Mouse (Mus musculus): Measurements from ENCODE around the gene Smok2b. TPM values are rescaled to one million over a fixed set of nuclear protein-coding genes. Genes with fewer than 3 reads are reported as not detected.
"Not testable (repeated sequence)": the region's sequence is repeated elsewhere in the genome, so short reads cannot be mapped to it uniquely, and the experiment has no call there.

Smok2b gene
- not detected in 2 replicates for polyA plus RNA-seq (2014; fragmentation: Nextera tagmentation; extraction: Ambion mirVana)

DNA sequence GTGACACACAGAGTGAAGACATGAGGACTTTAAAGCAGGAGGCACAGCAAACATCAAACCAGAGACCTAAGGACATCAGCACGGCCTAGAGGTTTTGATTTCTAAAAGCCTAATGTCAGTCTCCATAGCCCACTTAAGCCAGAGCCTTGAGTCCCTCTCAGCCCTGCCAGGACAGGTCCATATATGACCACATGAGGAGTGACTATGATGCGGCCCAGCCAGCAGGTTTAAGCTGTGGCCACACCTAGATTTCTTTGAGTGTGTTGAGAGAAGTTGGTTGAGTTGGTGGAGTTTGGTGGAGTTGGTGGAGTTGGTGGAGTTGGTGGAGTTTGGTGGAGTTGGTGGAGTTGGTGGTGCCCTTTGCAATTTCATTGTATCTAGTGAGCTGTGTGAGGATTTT lies at the start of gene Smok2b:
Gene Smok2b (plus strand): TSS at position 301 of the 400 bp plus-strand sequence.
- not testable (repeated sequence) for H3K4me3 ChIP-seq (replicated peaks; ENCODE audit: low read depth, low read length); H3K4me1 ChIP-seq (ENCODE audit: control insufficient read depth, insufficient read depth, low read length); H3K27ac ChIP-seq (replicated peaks; ENCODE audit: low read depth, low read length); ATAC-seq (ENCODE audit: low FRiP score, low TSS enrichment); DNase-seq; H3K27me3 ChIP-seq (ENCODE audit: control insufficient read depth, insufficient read depth, low read length); H3K36me3 ChIP-seq (ENCODE audit: control insufficient read depth, insufficient read depth, low read length); H3K4me2 ChIP-seq (ENCODE audit: low read length); H3K9ac ChIP-seq (replicated peaks; ENCODE audit: low read length)
- peaks cover 90% of the 10 kb centered on the region for H3K9me3 ChIP-seq (ENCODE audit: control insufficient read depth, low read length)
- WGBS = 76% methylated on average over 2 of the region's 2 CpGs

DNA sequence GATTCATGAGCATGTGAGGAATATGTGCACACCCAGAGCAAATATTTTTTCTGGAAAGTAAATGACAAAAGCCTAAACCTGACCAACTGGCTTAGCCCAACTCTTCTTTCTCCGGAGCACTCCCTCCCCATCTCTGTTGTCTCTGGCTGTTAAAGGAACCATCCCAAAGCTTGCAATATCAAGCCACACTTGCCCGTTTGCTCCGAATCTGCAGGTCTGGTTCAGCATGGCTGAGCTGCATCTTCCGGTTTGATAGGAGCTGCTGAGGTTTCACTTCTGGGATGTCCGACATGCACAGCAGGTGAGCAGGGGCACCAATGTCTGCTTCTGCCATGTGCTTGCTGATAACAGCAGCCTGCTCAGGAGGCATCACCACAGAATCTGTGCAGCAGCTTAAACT lies 49.6 kb upstream of the Smok2b start:
- H3K36me3 ChIP-seq (ENCODE audit: control insufficient read depth, insufficient read depth, low read length); H3K27me3 ChIP-seq (ENCODE audit: control insufficient read depth, insufficient read depth, low read length); DNase-seq; H3K9ac ChIP-seq (replicated peaks; ENCODE audit: low read length); H3K4me2 ChIP-seq (ENCODE audit: low read length); H3K27ac ChIP-seq (replicated peaks; ENCODE audit: low read depth, low read length); H3K4me1 ChIP-seq (ENCODE audit: control insufficient read depth, insufficient read depth, low read length); H3K4me3 ChIP-seq (replicated peaks; ENCODE audit: low read depth, low read length); ATAC-seq (ENCODE audit: low FRiP score, low TSS enrichment): not testable (repeated sequence)
- WGBS = 93% methylated on average over 5 of the region's 5 CpGs
- H3K9me3 ChIP-seq (ENCODE audit: control insufficient read depth, low read length) = peaks cover 30% of the 10 kb centered on the region

DNA sequence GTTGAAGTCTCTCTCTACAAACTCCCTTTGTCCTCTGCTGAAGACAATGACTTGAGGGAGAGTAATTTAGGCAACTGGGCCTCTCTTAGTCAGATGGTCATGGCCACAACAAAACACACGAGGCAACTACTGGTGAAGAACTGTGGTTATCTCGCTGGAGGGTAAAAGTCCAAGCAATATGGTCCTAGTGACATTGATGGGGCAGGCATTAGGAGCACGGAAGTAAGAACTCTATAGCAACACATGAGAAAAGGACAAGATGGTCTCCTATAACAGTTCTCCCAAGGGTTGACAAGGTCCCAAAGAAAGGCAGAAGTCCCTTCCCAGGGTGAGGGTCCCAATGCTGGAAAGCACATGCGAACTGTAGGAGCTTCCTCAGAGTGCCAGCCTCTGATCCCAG lies 47.3 kb upstream of the Smok2b start:
- not testable (repeated sequence) for H3K4me3 ChIP-seq (replicated peaks; ENCODE audit: low read depth, low read length); DNase-seq; H3K9ac ChIP-seq (replicated peaks; ENCODE audit: low read length); H3K36me3 ChIP-seq (ENCODE audit: control insufficient read depth, insufficient read depth, low read length); ATAC-seq (ENCODE audit: low FRiP score, low TSS enrichment); H3K27ac ChIP-seq (replicated peaks; ENCODE audit: low read depth, low read length); H3K4me1 ChIP-seq (ENCODE audit: control insufficient read depth, insufficient read depth, low read length); H3K4me2 ChIP-seq (ENCODE audit: low read length); H3K27me3 ChIP-seq (ENCODE audit: control insufficient read depth, insufficient read depth, low read length)
- WGBS = 72% methylated on average over 3 of the region's 4 CpGs
- H3K9me3 ChIP-seq (ENCODE audit: control insufficient read depth, low read length) = peaks cover 47% of the 10 kb centered on the region

DNA sequence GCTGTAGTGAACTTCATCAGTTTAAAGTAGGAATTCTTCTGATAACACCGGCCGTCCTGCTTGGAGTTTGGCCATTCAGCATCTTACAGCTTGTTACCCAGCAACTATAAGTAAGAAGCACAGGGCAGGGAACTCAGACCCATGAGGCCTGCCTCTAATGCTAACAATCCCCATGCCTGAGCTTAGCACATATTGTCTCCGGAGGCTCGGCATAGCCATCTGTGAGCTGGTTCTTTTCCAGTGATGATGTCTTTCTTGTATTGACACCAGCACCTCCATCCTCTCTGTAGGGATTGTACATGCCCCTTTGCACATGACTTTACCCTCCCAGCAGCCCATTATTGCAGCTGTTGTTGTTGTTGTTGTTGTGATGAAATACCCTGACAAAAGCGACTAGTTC lies 45.5 kb upstream of the Smok2b start:
- H3K4me2 ChIP-seq (ENCODE audit: low read length); H3K9ac ChIP-seq (replicated peaks; ENCODE audit: low read length); H3K27me3 ChIP-seq (ENCODE audit: control insufficient read depth, insufficient read depth, low read length); H3K36me3 ChIP-seq (ENCODE audit: control insufficient read depth, insufficient read depth, low read length); DNase-seq; ATAC-seq (ENCODE audit: low FRiP score, low TSS enrichment); H3K4me1 ChIP-seq (ENCODE audit: control insufficient read depth, insufficient read depth, low read length); H3K27ac ChIP-seq (replicated peaks; ENCODE audit: low read depth, low read length); H3K4me3 ChIP-seq (replicated peaks; ENCODE audit: low read depth, low read length): not testable (repeated sequence)
- H3K9me3 ChIP-seq (ENCODE audit: control insufficient read depth, low read length) = peaks cover 46% of the 10 kb centered on the region
- 94% methylated on average over 4 of the region's 5 CpGs for WGBS

DNA sequence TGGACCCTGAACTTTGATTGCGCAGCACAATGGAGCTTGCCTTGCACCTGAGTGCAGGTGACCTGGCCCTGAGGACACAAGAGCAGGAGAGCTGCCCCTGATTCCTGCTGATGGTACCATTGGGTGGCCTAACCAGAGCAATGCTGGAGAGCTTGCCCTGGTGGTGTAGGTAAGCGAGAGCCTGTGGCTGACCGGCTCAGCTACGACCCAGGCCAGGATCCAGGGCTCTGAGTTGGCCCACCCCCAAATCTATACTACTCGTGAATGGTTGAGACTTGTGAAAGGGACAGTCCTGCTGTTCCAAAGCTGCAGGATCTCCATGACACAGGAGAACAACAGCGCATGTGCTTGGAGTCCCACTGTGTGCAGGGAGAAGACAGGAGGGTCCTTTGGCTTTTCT lies 43.5 kb upstream of the Smok2b start:
- H3K27me3 ChIP-seq (ENCODE audit: control insufficient read depth, insufficient read depth, low read length); H3K36me3 ChIP-seq (ENCODE audit: control insufficient read depth, insufficient read depth, low read length); H3K9ac ChIP-seq (replicated peaks; ENCODE audit: low read length); H3K4me3 ChIP-seq (replicated peaks; ENCODE audit: low read depth, low read length); H3K27ac ChIP-seq (replicated peaks; ENCODE audit: low read depth, low read length); H3K4me1 ChIP-seq (ENCODE audit: control insufficient read depth, insufficient read depth, low read length); DNase-seq; H3K4me2 ChIP-seq (ENCODE audit: low read length): not testable (repeated sequence)
- WGBS = 90% methylated on average over 6 of the region's 6 CpGs
- ATAC-seq (ENCODE audit: low FRiP score, low TSS enrichment) = 0 out of 2 replicates have a peak, but pooled peaks have one; percentile 11
- peaks cover 43% of the 10 kb centered on the region for H3K9me3 ChIP-seq (ENCODE audit: control insufficient read depth, low read length)

DNA sequence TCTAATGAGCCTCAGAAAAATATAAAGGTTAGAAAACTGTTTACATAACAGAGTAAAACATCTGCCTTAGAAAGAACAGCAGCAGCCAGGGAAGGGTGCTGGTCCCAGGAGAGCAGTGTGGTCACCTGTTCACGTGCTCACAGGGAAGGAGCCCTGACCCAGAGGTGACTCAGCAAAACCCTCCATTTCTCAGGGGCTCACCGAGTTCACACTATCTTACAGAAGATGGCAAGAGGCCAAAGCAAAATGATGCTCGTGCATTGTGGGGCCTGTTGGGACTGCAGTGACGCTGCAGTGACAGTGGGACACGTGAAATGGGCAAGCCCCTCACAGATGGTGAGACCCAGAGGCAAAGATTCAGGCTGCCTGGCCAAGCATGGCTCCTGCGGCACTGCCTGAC lies 42.4 kb upstream of the Smok2b start:
- H3K36me3 ChIP-seq (ENCODE audit: control insufficient read depth, insufficient read depth, low read length); H3K9ac ChIP-seq (replicated peaks; ENCODE audit: low read length); H3K4me1 ChIP-seq (ENCODE audit: control insufficient read depth, insufficient read depth, low read length); H3K4me3 ChIP-seq (replicated peaks; ENCODE audit: low read depth, low read length); DNase-seq; H3K4me2 ChIP-seq (ENCODE audit: low read length); H3K27me3 ChIP-seq (ENCODE audit: control insufficient read depth, insufficient read depth, low read length); ATAC-seq (ENCODE audit: low FRiP score, low TSS enrichment); H3K27ac ChIP-seq (replicated peaks; ENCODE audit: low read depth, low read length): not testable (repeated sequence)
- peaks cover 38% of the 10 kb centered on the region for H3K9me3 ChIP-seq (ENCODE audit: control insufficient read depth, low read length)
- 69% methylated on average over 6 of the region's 6 CpGs for WGBS

DNA sequence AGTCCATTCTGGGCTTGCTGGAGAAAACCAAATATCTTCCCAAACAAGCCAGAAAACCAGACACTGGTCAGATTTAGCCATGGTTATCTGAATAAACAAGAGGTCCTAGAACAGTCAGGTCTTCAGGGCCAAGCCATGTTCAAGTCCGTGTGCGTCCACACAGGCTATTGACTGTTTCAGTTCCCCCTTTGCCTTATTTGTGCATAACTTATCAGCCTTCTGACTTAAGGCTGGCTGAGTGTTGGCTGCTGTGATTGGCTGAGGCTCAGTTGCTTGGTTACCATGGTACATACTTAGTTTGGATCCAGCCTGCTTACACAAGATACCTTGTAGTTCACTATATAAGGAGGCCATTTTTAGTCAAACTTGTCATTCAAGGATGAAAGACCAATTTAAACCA lies 41.2 kb upstream of the Smok2b start:
- not testable (repeated sequence) for H3K4me2 ChIP-seq (ENCODE audit: low read length); H3K27me3 ChIP-seq (ENCODE audit: control insufficient read depth, insufficient read depth, low read length); H3K4me3 ChIP-seq (replicated peaks; ENCODE audit: low read depth, low read length); H3K27ac ChIP-seq (replicated peaks; ENCODE audit: low read depth, low read length); DNase-seq; ATAC-seq (ENCODE audit: low FRiP score, low TSS enrichment); H3K9ac ChIP-seq (replicated peaks; ENCODE audit: low read length); H3K36me3 ChIP-seq (ENCODE audit: control insufficient read depth, insufficient read depth, low read length); H3K4me1 ChIP-seq (ENCODE audit: control insufficient read depth, insufficient read depth, low read length)
- peaks cover 38% of the 10 kb centered on the region for H3K9me3 ChIP-seq (ENCODE audit: control insufficient read depth, low read length)
- WGBS = 93% methylated on average over 2 of the region's 2 CpGs

DNA sequence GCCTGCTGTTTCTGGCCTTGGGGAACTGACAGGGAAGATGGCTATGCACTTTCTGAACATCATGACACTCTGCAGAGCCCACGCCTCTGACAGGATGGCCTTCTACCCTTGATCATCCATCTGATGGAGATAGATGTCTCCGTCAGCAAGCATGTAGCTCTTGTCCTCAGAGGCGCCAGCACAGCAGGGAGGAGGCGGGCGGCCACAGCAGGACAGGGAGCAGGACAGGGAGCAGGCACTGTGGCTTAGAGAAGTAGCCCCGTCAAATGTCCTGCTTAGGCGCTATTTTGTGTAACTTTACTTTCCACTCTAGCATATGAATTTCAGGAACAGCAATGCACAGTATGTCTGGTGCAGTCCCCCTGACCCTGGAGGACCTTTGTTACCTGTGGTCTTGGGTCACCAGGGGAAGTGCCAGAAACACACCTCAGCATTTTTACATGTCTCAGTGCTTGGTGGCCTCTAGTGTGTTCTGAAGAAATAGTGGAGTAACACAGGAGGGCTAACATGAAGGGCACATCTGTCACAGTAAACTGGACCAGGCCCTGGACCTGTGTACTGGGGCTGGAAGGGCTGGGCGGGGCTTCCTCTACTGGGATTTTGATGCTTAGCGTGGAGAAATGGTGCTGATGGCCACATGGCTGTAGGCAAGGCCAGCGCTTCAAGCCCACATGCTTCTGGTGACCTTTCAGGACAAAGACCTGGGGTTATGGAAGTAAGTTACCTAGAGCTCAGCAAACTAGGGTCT lies 39.0 kb upstream of the Smok2b start:
- ATAC-seq (ENCODE audit: low FRiP score, low TSS enrichment); H3K4me1 ChIP-seq (ENCODE audit: control insufficient read depth, insufficient read depth, low read length); H3K4me3 ChIP-seq (replicated peaks; ENCODE audit: low read depth, low read length); DNase-seq; H3K36me3 ChIP-seq (ENCODE audit: control insufficient read depth, insufficient read depth, low read length); H3K27ac ChIP-seq (replicated peaks; ENCODE audit: low read depth, low read length); H3K9ac ChIP-seq (replicated peaks; ENCODE audit: low read length); H3K27me3 ChIP-seq (ENCODE audit: control insufficient read depth, insufficient read depth, low read length); H3K4me2 ChIP-seq (ENCODE audit: low read length): not testable (repeated sequence)
- WGBS = 86% methylated on average over 10 of the region's 10 CpGs
- H3K9me3 ChIP-seq (ENCODE audit: control insufficient read depth, low read length) = peaks cover 39% of the 10 kb centered on the region

DNA sequence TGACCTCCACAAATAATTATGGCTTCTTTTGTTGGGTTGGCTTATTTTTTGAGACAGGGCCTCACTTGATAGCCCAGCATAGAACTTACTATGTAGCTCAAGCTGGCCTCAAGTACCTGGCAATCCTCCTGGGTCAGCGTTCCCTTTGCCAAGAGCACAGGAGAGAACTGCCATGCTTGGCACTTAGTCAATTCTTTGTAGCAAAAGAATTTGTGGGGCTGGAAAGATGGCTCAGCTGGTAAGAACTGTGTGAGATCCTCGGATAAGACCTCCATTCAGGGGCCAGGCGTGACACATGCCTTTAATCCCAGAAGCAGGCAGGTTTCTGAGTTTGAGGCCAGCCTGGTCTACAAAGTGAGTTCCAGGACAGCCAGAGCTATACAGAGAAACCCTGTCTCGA lies 33.6 kb upstream of the Smok2b start:
- H3K9ac ChIP-seq (replicated peaks; ENCODE audit: low read length); H3K27ac ChIP-seq (replicated peaks; ENCODE audit: low read depth, low read length); H3K27me3 ChIP-seq (ENCODE audit: control insufficient read depth, insufficient read depth, low read length); ATAC-seq (ENCODE audit: low FRiP score, low TSS enrichment); H3K4me3 ChIP-seq (replicated peaks; ENCODE audit: low read depth, low read length); H3K4me1 ChIP-seq (ENCODE audit: control insufficient read depth, insufficient read depth, low read length); DNase-seq; H3K36me3 ChIP-seq (ENCODE audit: control insufficient read depth, insufficient read depth, low read length); H3K4me2 ChIP-seq (ENCODE audit: low read length): not testable (repeated sequence)
- 72% methylated on average over 4 of the region's 4 CpGs for WGBS
- H3K9me3 ChIP-seq (ENCODE audit: control insufficient read depth, low read length) = peaks cover 36% of the 10 kb centered on the region

Measured in midbrain, embryonic 14.5 days (tissue).